Mouse (Mus musculus) adrenal gland, postnatal 10 days (tissue): ENCODE results near the gene Trpv4. TPM values are rescaled to one million over a fixed set of nuclear protein-coding genes. Genes with fewer than 3 reads are reported as not detected.
A peak's percentile ranks its signal among the peaks of the same experiment; 100 is the strongest.

Experiments used
- DNase-seq: peaks from one replicate; pipeline ENCODE4 v3.0.0; 2021; ENCODE audit warnings: mixed read lengths
- total RNA-seq, 2 experiments: library from RNA; stranded (reverse); gene quantifications; 2 replicates each; pipeline ENCODE4 v1.2.3; 2021

Gene Trpv4
- total RNA-seq, 2 experiments from 2014 or later, result 2.8 to 2.9 TPM

- DNase-seq, result no peak
These were observed 37.9 kb downstream of the Trpv4 start for GRCm38 (mm10) chr5:114620305-114620704.

GRCm38 (mm10) chr5:114618851-114619250 is 39.4 kb downstream of the Trpv4 start:
- DNase-seq, result peak; percentile 89

- DNase-seq, result no peak
These were observed 40.4 kb downstream of the Trpv4 start for GRCm38 (mm10) chr5:114617809-114618208.

GRCm38 (mm10) chr5:114616336-114617061 is 41.7 kb downstream of the Trpv4 start:
- no peak for DNase-seq

- no peak for DNase-seq
These were observed 43.4 kb downstream of the Trpv4 start for GRCm38 (mm10) chr5:114614863-114615262.

GRCm38 (mm10) chr5:114611968-114612608 is 46.1 kb downstream of the Trpv4 start:
- peak; percentile 55 for DNase-seq

- no peak for DNase-seq
These were observed 47.0 kb downstream of the Trpv4 start for GRCm38 (mm10) chr5:114611256-114611655.

- peak; percentile 92 for DNase-seq
These were observed 49.7 kb downstream of the Trpv4 start for GRCm38 (mm10) chr5:114608516-114608915.

- peak; percentile 90 for DNase-seq
These were observed 50.6 kb downstream of the Trpv4 start for GRCm38 (mm10) chr5:114607651-114608050.

- no peak for DNase-seq
These were observed 52.2 kb downstream of the Trpv4 start for GRCm38 (mm10) chr5:114605981-114606380.

GRCm38 (mm10) chr5:114604781-114605290 is 53.4 kb downstream of the Trpv4 start:
- no peak for DNase-seq

- DNase-seq, result no peak
These were observed 54.2 kb downstream of the Trpv4 start for GRCm38 (mm10) chr5:114603975-114604374.

- no peak for DNase-seq
These were observed 56.2 kb downstream of the Trpv4 start for GRCm38 (mm10) chr5:114602012-114602411.

GRCm38 (mm10) chr5:114597652-114598051 is 60.6 kb downstream of the Trpv4 start:
- no peak for DNase-seq

GRCm38 (mm10) chr5:114597222-114597621 is 61.0 kb downstream of the Trpv4 start:
- no peak for DNase-seq

GRCm38 (mm10) chr5:114596604-114597003 is 61.6 kb downstream of the Trpv4 start:
- DNase-seq, result no peak

GRCm38 (mm10) chr5:114594741-114595241 is 63.4 kb downstream of the Trpv4 start:
- no peak for DNase-seq

GRCm38 (mm10) chr5:114593949-114594348 is 64.3 kb downstream of the Trpv4 start:
- no peak for DNase-seq

GRCm38 (mm10) chr5:114593161-114593821 is 64.9 kb downstream of the Trpv4 start:
- DNase-seq, result no peak

- DNase-seq, result no peak
These were observed 65.6 kb downstream of the Trpv4 start for GRCm38 (mm10) chr5:114592463-114593160.

- DNase-seq, result peak; percentile 74
These were observed 67.1 kb downstream of the Trpv4 start for GRCm38 (mm10) chr5:114591151-114591561.
